Mouse (Mus musculus) cortical plate, adult 2 months (tissue): Measurements from ENCODE around the gene Exph5. TPM values are rescaled to one million over a fixed set of nuclear protein-coding genes. Genes with fewer than 3 reads are reported as not detected.

Source experiments
- H3K27ac ChIP-seq: fragments of 200-500 bp; 2 replicates; pipeline ENCODE4 v1.5.1; 2012; ENCODE audit warnings: low read length, control low read depth, inconsistent platforms; ENCODE audit not compliant: insufficient read depth
- H3K4me1 ChIP-seq: fragments of 200-500 bp; 2 replicates; pipeline ENCODE4 v1.6.1; 2011; ENCODE audit warnings: low read length; ENCODE audit not compliant: control insufficient read depth, insufficient read depth
- H3K4me3 ChIP-seq: fragments of 200-500 bp; 2 replicates; pipeline ENCODE4 v1.5.1; 2011; ENCODE audit warnings: mild to moderate bottlenecking, low read length, control low read depth; ENCODE audit not compliant: insufficient read depth
- CTCF ChIP-seq: fragments of 200-500 bp; IDR thresholded peaks from 2 replicates; pipeline ENCODE4 v1.5.1; 2011; ENCODE audit warnings: mild to moderate bottlenecking, control low read depth, low read length; ENCODE audit not compliant: insufficient read depth; ENCODE audit errors: extremely low read depth
- POLR2A ChIP-seq: fragments of 200-500 bp; IDR thresholded peaks from 2 replicates; pipeline ENCODE4 v1.6.1; 2011; ENCODE audit warnings: mild to moderate bottlenecking, low read length, control low read depth; ENCODE audit not compliant: insufficient read depth; ENCODE audit errors: extremely low read depth
- polyA plus RNA-seq: library from polyadenylated mRNA; depleted of rRNA; stranded (reverse); fragments of >200 nt; gene quantifications from 2 replicates; pipeline ENCODE4 v1.2.3, GENCODE M21; 2012

Exph5 gene
- polyA plus RNA-seq, 1 experiment: 7.1 TPM

GRCm38 (mm10) chr9:53339603-53340002 lies 38.1 kb downstream of the Exph5 start:
- no peak overlapping the region for H3K4me3 ChIP-seq
- no peak overlapping the region for H3K27ac ChIP-seq
- no peak for TF ChIP-seq POLR2A
- no peak for TF ChIP-seq CTCF
- H3K4me1 ChIP-seq: peaks cover 1% of the 10 kb centered on the region; the same call in 1 of the 2 replicates

GRCm38 (mm10) chr9:53340328-53340916 lies 39.0 kb downstream of the Exph5 start:
- Histone ChIP-seq H3K4me3 (peak overlapping the region; percentile 49), H3K27ac (0 out of 2 replicates have a peak overlapping the region, but pooled peaks have one; percentile 22), H3K4me1 (peaks cover 4% of the 10 kb centered on the region)
- no peak for TF ChIP-seq CTCF
- TF ChIP-seq POLR2A: no peak

DNA sequence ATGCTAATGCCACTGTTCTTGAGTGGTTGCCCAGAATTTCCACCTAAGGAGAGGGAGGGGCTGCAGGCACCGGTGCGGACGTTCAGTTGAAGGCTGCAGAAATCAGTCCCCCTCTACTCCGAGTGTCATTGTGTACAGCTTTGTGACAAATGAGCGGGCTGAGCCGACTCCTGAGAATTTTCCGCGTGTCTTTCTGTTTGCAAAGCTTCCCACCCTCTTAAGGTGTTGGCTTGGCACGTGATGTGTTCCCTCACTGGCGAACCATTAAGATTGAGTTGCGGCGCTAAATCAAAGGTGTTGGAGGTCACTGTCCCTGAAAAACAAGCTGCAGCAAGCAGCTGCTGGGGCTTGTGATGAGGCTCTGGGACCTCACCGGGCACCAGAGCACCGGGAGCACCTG lies 39.5 kb downstream of the Exph5 start:
- no peak for TF ChIP-seq CTCF
- TF ChIP-seq POLR2A: no peak
- Histone ChIP-seq H3K27ac (0 out of 2 replicates have a peak overlapping the region, but pooled peaks have one; percentile 22), H3K4me1 (peaks cover 4% of the 10 kb centered on the region), H3K4me3 (peak overlapping the region; percentile 49)

- peak overlapping the region; percentile 49; the same call in 1 of the 2 replicates for H3K4me3 ChIP-seq
- no peak for TF ChIP-seq POLR2A
- TF ChIP-seq CTCF: no peak
- peaks cover 4% of the 10 kb centered on the region for H3K4me1 ChIP-seq
- H3K27ac ChIP-seq: no peak overlapping the region
Observed at GRCm38 (mm10) chr9:53341981-53342380, 40.5 kb downstream of the Exph5 start.

DNA sequence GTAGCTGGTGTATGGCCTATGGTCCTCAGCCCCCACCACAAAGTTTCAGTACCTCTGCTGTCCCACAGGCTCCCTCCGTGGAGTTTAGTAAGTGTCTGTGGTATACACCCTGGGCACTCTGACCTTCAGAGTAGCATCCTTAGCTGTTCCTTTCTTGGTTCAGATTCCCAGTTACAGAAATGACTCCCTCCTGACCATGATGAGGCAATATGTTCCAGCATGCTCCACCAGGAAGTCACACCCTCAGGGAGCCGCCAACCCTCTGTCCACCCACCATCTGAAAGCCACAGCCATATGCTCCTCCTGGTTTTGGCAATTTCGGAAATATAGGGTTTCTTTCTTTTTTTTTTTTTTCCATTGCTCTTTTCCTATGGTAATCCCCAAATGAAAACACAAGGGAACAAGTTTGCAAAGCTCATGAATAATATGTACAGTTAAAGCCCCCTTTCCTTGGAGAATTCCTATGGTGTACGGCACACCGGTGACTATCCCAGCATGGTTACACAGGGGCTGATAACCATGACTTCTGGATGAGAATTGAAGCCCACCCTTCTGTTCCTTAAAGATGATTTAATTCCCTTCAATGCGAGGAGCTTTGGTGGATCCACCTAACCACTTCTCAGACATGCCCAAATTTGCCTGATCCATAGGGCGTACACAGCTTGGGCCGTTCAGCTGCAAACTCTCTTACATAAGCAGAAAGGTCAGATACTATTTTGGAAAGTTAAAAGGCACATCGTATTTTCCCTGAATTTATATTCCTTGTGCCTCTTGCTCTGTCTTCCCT lies 43.4 kb downstream of the Exph5 start:
- TF ChIP-seq POLR2A (no peak), CTCF (no peak)
- Histone ChIP-seq H3K4me3 (no peak overlapping the region), H3K4me1 (peaks cover 4% of the 10 kb centered on the region), H3K27ac (no peak overlapping the region)

GRCm38 (mm10) chr9:53345728-53346127 lies 44.3 kb downstream of the Exph5 start:
- Histone ChIP-seq H3K27ac (no peak overlapping the region), H3K4me3 (no peak overlapping the region), H3K4me1 (peaks cover 3% of the 10 kb centered on the region)
- TF ChIP-seq POLR2A: no peak
- no peak for TF ChIP-seq CTCF

DNA sequence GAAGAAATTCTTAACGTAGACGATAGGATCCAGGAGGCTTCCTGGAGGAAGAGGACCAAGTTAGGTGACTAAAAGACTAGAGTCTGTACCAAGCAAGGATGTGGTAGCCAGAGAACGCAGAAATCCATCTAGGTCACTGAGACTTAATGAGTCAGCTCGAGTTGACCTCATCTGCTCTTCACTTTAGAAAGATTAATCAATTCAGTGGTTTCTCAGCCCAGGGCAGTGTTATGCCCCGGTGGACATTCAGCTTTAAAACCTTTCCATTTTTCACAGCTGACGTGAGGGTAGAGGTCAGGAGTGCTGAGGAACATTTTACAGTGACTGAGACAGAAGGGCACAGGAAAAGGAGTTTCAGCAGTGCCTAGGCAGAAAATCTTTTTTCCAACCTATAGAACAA lies 44.9 kb downstream of the Exph5 start:
- no peak overlapping the region for H3K4me3 ChIP-seq
- peaks cover 3% of the 10 kb centered on the region for H3K4me1 ChIP-seq
- H3K27ac ChIP-seq: no peak overlapping the region
- TF ChIP-seq POLR2A (no peak), CTCF (no peak)

- H3K27ac ChIP-seq: no peak overlapping the region
- H3K4me1 ChIP-seq: peaks cover 3% of the 10 kb centered on the region
- TF ChIP-seq CTCF: no peak
- no peak for TF ChIP-seq POLR2A
Observed at GRCm38 (mm10) chr9:53349211-53349610, 47.7 kb downstream of the Exph5 start.

DNA sequence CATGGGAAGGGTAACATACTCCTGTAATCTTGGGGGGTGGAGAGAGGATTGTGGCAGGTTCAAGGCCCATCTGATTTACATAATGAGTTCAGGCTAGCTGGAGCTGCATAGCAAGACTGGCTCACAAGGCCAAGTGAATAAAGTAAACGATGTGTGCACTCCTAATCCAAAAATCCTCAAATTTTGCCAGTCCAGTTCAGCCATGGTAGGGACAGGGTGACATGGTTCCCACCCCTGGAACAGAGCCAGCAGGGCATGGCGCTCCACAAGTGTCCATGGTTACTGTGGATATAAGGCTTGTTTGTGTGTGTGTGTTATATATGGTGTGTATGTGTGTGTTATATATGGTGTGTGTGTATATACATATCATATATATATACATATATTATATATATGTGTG lies 48.9 kb downstream of the Exph5 start:
- no peaks in the 10 kb centered on the region for H3K4me1 ChIP-seq
- TF ChIP-seq CTCF (no peak), POLR2A (no peak)
- no peak overlapping the region for H3K4me3 ChIP-seq
- no peak overlapping the region for H3K27ac ChIP-seq

More at GRCm38 (mm10) chr9:53349211-53349610, 47.7 kb downstream of the Exph5 start:
- H3K4me3 ChIP-seq: no peak overlapping the region

GRCm38 (mm10) chr9:53351899-53352298 lies 50.4 kb downstream of the Exph5 start:
- no peak overlapping the region for H3K27ac ChIP-seq
- TF ChIP-seq POLR2A (no peak), CTCF (no peak)
- no peak overlapping the region for H3K4me3 ChIP-seq
- H3K4me1 ChIP-seq: no peaks in the 10 kb centered on the region
